Mouse (Mus musculus): ENCODE data around the gene Atp2a2. TPM values are rescaled to one million over a fixed set of nuclear protein-coding genes. Genes with fewer than 3 reads are reported as not detected.
"Not testable (repeated sequence)": the region's sequence is repeated elsewhere in the genome, so short reads cannot be mapped to it uniquely, and the experiment has no call there.

Atp2a2 gene
- polyA plus RNA-seq, 1 experiment from 2014 or later = 43.8 TPM

GRCm38 (mm10) chr5:122486243-122486642 is 15.8 kb downstream of the Atp2a2 start:
- peaks cover 97% of the 10 kb centered on the region for H3K36me3 ChIP-seq (ENCODE audit: insufficient read depth)
- H3K9me3 ChIP-seq (ENCODE audit: low read depth, low read length) = not testable (repeated sequence)

GRCm38 (mm10) chr5:122482733-122483391 is 19.2 kb downstream of the Atp2a2 start:
- 83% methylated on average over 6 of the region's 6 CpGs for WGBS

More at GRCm38 (mm10) chr5:122486243-122486642, 15.8 kb downstream of the Atp2a2 start:
- not testable (repeated sequence) for H3K4me2 ChIP-seq; H3K4me3 ChIP-seq (ENCODE audit: low read depth, low read length); H3K4me1 ChIP-seq (ENCODE audit: insufficient read depth); H3K27ac ChIP-seq (ENCODE audit: low read depth); ATAC-seq (ENCODE audit: insufficient read depth); H3K27me3 ChIP-seq (ENCODE audit: insufficient read depth, low read length); DNase-seq; H3K9ac ChIP-seq
- WGBS = 74% methylated on average over 5 of the region's 5 CpGs
- TF ChIP-seq CTCF (IDR thresholded peaks at IDR 0.05; ENCODE audit: low read depth) = peak; percentile 12; the same call in 1 of the 2 replicates

GRCm38 (mm10) chr5:122481844-122482243 is 20.2 kb downstream of the Atp2a2 start:
- H3K9ac ChIP-seq = no peak overlapping the region
- H3K9me3 ChIP-seq (ENCODE audit: low read depth, low read length) = no peaks in the 10 kb centered on the region
- H3K27ac ChIP-seq (ENCODE audit: low read depth) = no peak overlapping the region
- H3K4me2 ChIP-seq = no peak overlapping the region
- H3K4me3 ChIP-seq (ENCODE audit: low read depth, low read length) = no peak overlapping the region
- peaks cover 95% of the 10 kb centered on the region for H3K36me3 ChIP-seq (ENCODE audit: insufficient read depth)
- no peaks in the 10 kb centered on the region for H3K27me3 ChIP-seq (ENCODE audit: insufficient read depth, low read length)
- WGBS = 81% methylated on average over 5 of the region's 5 CpGs
- peak; percentile 23 for DNase-seq
- H3K4me1 ChIP-seq (ENCODE audit: insufficient read depth) = no peaks in the 10 kb centered on the region
- no peak for ATAC-seq (ENCODE audit: insufficient read depth)
- TF ChIP-seq CTCF (IDR thresholded peaks at IDR 0.05; ENCODE audit: low read depth) = no peak

More at GRCm38 (mm10) chr5:122482733-122483391, 19.2 kb downstream of the Atp2a2 start:
- TF ChIP-seq CTCF (IDR thresholded peaks at IDR 0.05; ENCODE audit: low read depth) = no peak
- Histone ChIP-seq H3K36me3 (ENCODE audit: insufficient read depth) (peaks cover 93% of the 10 kb centered on the region), H3K4me2 (no peak overlapping the region), H3K4me1 (ENCODE audit: insufficient read depth) (no peaks in the 10 kb centered on the region), H3K27me3 (ENCODE audit: insufficient read depth, low read length) (no peaks in the 10 kb centered on the region), H3K9ac (no peak overlapping the region), H3K27ac (ENCODE audit: low read depth) (no peak overlapping the region), H3K9me3 (ENCODE audit: low read depth, low read length) (no peaks in the 10 kb centered on the region), H3K4me3 (ENCODE audit: low read depth, low read length) (no peak overlapping the region)
- ATAC-seq (ENCODE audit: insufficient read depth) (no peak), DNase-seq (no peak)

- H3K4me2 ChIP-seq = no peak overlapping the region
- no peak overlapping the region for H3K4me3 ChIP-seq (ENCODE audit: low read depth, low read length)
- peaks cover 94% of the 10 kb centered on the region for H3K36me3 ChIP-seq (ENCODE audit: insufficient read depth)
- no peak for DNase-seq
- no peak for ATAC-seq (ENCODE audit: insufficient read depth)
- H3K27ac ChIP-seq (ENCODE audit: low read depth) = no peak overlapping the region
- no peaks in the 10 kb centered on the region for H3K4me1 ChIP-seq (ENCODE audit: insufficient read depth)
- H3K9me3 ChIP-seq (ENCODE audit: low read depth, low read length) = no peaks in the 10 kb centered on the region
- TF ChIP-seq CTCF (IDR thresholded peaks at IDR 0.05; ENCODE audit: low read depth) = no peak
- H3K27me3 ChIP-seq (ENCODE audit: insufficient read depth, low read length) = no peaks in the 10 kb centered on the region
- H3K9ac ChIP-seq = no peak overlapping the region
- WGBS = 58% methylated on average over 2 of the region's 2 CpGs
Observed at GRCm38 (mm10) chr5:122479131-122479530, 22.9 kb downstream of the Atp2a2 start.

GRCm38 (mm10) chr5:122477492-122477891 is 24.5 kb downstream of the Atp2a2 start:
- Histone ChIP-seq H3K4me1 (ENCODE audit: insufficient read depth) (no peaks in the 10 kb centered on the region), H3K9ac (no peak overlapping the region), H3K9me3 (ENCODE audit: low read depth, low read length) (no peaks in the 10 kb centered on the region), H3K27ac (ENCODE audit: low read depth) (no peak overlapping the region), H3K4me3 (ENCODE audit: low read depth, low read length) (no peak overlapping the region), H3K36me3 (ENCODE audit: insufficient read depth) (peaks cover 94% of the 10 kb centered on the region), H3K4me2 (no peak overlapping the region), H3K27me3 (ENCODE audit: insufficient read depth, low read length) (no peaks in the 10 kb centered on the region)
- ATAC-seq (ENCODE audit: insufficient read depth) = no peak
- 84% methylated on average over 3 of the region's 3 CpGs for WGBS
- no peak for DNase-seq
- TF ChIP-seq CTCF (IDR thresholded peaks at IDR 0.05; ENCODE audit: low read depth) = no peak

- H3K27ac ChIP-seq (ENCODE audit: low read depth) = no peak overlapping the region
- H3K27me3 ChIP-seq (ENCODE audit: insufficient read depth, low read length) = no peaks in the 10 kb centered on the region
- ATAC-seq (ENCODE audit: insufficient read depth) (no peak), DNase-seq (no peak)
- no peak overlapping the region for H3K4me2 ChIP-seq
- TF ChIP-seq CTCF (IDR thresholded peaks at IDR 0.05; ENCODE audit: low read depth) = no peak
- no peak overlapping the region for H3K4me3 ChIP-seq (ENCODE audit: low read depth, low read length)
- peaks cover 95% of the 10 kb centered on the region for H3K36me3 ChIP-seq (ENCODE audit: insufficient read depth)
- H3K4me1 ChIP-seq (ENCODE audit: insufficient read depth) = no peaks in the 10 kb centered on the region
- 41% methylated on average over 3 of the region's 3 CpGs for WGBS
- no peak overlapping the region for H3K9ac ChIP-seq
- H3K9me3 ChIP-seq (ENCODE audit: low read depth, low read length) = no peaks in the 10 kb centered on the region
Observed at GRCm38 (mm10) chr5:122476078-122476477, 25.9 kb downstream of the Atp2a2 start.

GRCm38 (mm10) chr5:122474643-122475363 is 27.2 kb downstream of the Atp2a2 start:
- Histone ChIP-seq H3K4me3 (ENCODE audit: low read depth, low read length) (no peak overlapping the region), H3K27me3 (ENCODE audit: insufficient read depth, low read length) (no peaks in the 10 kb centered on the region), H3K27ac (ENCODE audit: low read depth) (no peak overlapping the region), H3K36me3 (ENCODE audit: insufficient read depth) (peaks cover 95% of the 10 kb centered on the region), H3K4me1 (ENCODE audit: insufficient read depth) (no peaks in the 10 kb centered on the region), H3K9ac (no peak overlapping the region), H3K9me3 (ENCODE audit: low read depth, low read length) (no peaks in the 10 kb centered on the region), H3K4me2 (no peak overlapping the region)
- WGBS = 77% methylated on average over 4 of the region's 4 CpGs
- no peak for TF ChIP-seq CTCF (IDR thresholded peaks at IDR 0.05; ENCODE audit: low read depth)
- ATAC-seq (ENCODE audit: insufficient read depth) = no peak
- no peak for DNase-seq
